Mouse (Mus musculus): ENCODE measurements at regions not wholly inside any gene's neighbourhood (a gene's known extent, or its start where the extent isn't known, plus 50 kb on each side); places are given as distances from the start of the nearest gene placed in this dataset.

GRCm38 (mm10) chr1:90481708-90482107, 121.1 kb upstream of the Cops8 start:
- TF ChIP-seq CTCF (IDR thresholded peaks at IDR 0.05; ENCODE audit: borderline replicate concordance, insufficient read depth, low read length): no peak
- TF ChIP-seq POLR2A (IDR thresholded peaks at IDR 0.05; ENCODE audit: low read depth, low read length): no peak
